Mouse (Mus musculus) gastrocnemius, adult 2 months (tissue): ENCODE data around the gene Rabep1. TPM values are rescaled to one million over a fixed set of nuclear protein-coding genes. Genes with fewer than 3 reads are reported as not detected.

ENCODE experiments used
- DNase-seq: peaks from one replicate; pipeline ENCODE4 v3.0.0; 2022
- H3K27ac ChIP-seq: fragments of 200-600 bp; 2 replicates; pipeline ENCODE4 v1.8.1; 2022; ENCODE audit warnings: mild to moderate bottlenecking
- H3K4me3 ChIP-seq: fragments of 200-600 bp; 2 replicates; pipeline ENCODE4 v1.8.1; 2022; ENCODE audit warnings: mild to moderate bottlenecking, moderate library complexity
- CTCF ChIP-seq: fragments of 200-600 bp; IDR thresholded peaks from 2 replicates; pipeline ENCODE4 v1.8.1; 2022; ENCODE audit warnings: antibody characterized with exemption, mild to moderate bottlenecking, moderate library complexity
- intact Hi-C: fragments of 180-260 bp; cut with DNase I; formaldehyde crosslinking; loops from one replicate; pipeline ENCODE4 v1.15.1; 2025
- total RNA-seq, 2 experiments: library from RNA; stranded (reverse); gene quantifications; 2 replicates each; pipeline ENCODE4 v1.2.3; 2021

The Rabep1 gene
- total RNA-seq, 2 experiments from 2014 or later: 37.2 to 37.8 TPM

DNA sequence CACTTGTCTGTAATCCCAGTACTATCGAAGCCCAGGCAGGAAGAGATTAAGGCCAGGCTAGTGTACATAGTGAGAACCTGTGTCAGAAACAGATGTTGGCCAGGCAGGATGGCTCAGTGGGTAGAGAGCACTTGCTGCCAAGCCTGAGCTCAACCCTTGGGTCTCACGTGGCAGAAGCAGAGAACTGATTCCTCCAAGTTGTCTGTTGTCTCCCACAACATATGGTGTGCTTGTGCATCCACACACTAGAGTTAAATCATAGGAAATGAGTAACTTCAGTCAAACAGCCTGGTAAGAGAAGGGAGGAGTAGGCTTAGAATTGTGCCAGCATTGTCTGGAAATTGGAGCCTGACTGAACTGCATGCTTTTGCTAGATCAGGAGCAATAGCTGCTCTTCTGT is 130.6 kb downstream of the Rabep1 start:
- Histone ChIP-seq H3K4me3 (no peak overlapping the region), H3K27ac (no peak overlapping the region)
- no peak for TF ChIP-seq CTCF
- no peak for DNase-seq
- intact Hi-C loops: no loop called here

DNA sequence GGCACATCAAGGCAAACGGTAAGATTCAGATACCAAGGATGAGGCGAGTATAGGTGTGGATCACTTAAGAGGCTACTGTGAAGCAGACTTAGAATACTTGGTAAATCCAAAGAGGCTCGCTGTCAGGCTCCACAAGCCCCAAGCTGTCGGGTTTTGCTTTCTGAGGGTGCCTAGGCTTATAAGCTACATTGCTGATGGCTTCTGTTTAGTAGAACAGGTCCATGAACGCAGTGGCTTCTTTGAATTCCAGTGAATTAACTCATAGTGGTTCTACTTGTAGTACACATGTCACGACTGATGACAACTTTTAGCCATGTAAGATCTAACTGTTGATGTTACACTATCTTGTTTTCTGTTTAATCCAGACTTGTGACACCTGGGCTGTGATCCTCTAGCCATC is 132.7 kb downstream of the Rabep1 start:
- TF ChIP-seq CTCF: no peak
- DNase-seq: no peak
- intact Hi-C loops: no loop called here
- Histone ChIP-seq H3K4me3 (no peak overlapping the region), H3K27ac (no peak overlapping the region)

DNA sequence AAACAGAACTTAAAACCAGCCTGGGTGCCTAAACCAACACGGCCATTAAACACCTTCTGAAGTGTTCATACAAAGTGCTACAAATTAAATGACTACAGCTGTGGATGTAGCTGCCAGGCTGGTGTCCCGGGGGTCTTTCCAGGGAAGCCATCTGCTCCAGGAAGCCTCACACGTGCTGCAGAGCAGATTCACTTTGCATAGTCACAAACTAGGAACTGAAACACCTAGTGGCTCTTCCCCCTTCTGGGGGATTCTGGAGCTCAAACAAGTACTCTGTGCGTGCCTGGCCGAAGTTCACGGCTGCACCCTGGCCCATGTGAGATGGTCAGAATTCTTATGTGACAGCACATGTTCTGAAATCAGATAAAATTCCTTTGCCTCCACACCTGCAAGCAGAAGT is 135.7 kb downstream of the Rabep1 start:
- no peak for TF ChIP-seq CTCF

DNA sequence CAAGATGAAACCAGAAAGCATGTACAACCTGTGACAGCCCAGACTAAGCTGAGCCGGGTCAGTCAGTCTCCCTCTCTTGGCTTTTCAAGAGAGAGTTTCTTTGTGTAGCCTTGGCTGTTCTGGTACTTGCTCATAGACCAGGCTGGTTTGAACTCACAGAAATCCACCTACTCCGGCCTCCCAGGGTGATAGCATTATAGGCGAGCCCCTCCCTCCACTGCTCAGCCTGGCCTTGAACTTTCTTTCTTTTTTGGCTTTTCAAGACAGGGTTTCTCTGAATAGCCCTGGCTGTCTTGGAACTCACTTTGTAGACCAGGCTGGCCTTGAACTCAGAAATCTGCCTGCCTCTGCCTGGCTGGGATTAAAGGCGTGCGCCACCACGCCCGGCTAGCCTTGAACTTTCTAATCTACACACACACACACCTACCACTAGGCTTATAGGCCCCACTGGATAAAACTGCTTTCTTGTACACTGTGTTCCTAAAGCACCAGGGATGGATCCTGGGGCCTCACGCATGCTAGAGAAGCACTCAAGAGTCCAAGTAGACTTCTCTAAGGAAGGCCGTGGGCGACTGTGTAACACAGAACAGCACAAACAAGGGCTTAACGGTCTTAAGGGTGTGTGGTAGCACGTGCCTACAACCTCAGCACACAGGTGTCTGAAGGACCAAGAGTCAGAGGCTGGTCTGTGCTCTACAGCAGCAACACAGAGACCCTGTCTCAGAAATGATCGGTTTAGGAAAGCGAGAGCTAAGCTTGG is 136.4 kb downstream of the Rabep1 start:
- H3K27ac ChIP-seq: no peak overlapping the region
- no peak for TF ChIP-seq CTCF
- no peak for DNase-seq
- H3K4me3 ChIP-seq: no peak overlapping the region
- intact Hi-C loops: no loop called here

More for the DNA sequence above, 135.7 kb downstream of the Rabep1 start:
- Histone ChIP-seq H3K4me3 (no peak overlapping the region), H3K27ac (no peak overlapping the region)
- no peak for DNase-seq
- intact Hi-C loops: no loop called here

DNA sequence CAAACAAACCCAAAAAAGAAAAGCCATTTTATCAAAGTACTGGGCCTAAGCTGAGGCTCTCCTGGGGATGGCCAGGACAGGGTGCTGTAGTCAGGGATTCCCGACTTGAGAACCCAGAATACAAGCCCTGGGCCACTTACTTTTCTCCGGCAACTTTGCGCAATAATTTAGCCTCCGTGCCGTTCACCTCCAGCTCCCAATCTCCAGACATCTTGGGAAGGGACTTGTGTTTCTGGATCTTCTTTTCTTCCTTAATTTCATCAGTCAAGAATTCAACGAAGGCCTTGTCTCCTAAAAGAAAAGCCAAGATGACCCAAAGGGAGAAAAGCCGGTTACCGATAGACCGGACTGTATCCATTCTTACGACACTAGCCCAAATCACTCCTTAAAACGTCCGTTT is 137.5 kb downstream of the Rabep1 start:
- TF ChIP-seq CTCF: no peak
- H3K27ac ChIP-seq: peak overlapping the region; percentile 96
- intact Hi-C loops: loop anchor here (1.0 kb wide), 1 partner anchor 37 kb away; the partner anchor contains the start of genes Derl2 and Mis12
- peak overlapping the region; percentile 86 for H3K4me3 ChIP-seq
- no peak for DNase-seq

DNA sequence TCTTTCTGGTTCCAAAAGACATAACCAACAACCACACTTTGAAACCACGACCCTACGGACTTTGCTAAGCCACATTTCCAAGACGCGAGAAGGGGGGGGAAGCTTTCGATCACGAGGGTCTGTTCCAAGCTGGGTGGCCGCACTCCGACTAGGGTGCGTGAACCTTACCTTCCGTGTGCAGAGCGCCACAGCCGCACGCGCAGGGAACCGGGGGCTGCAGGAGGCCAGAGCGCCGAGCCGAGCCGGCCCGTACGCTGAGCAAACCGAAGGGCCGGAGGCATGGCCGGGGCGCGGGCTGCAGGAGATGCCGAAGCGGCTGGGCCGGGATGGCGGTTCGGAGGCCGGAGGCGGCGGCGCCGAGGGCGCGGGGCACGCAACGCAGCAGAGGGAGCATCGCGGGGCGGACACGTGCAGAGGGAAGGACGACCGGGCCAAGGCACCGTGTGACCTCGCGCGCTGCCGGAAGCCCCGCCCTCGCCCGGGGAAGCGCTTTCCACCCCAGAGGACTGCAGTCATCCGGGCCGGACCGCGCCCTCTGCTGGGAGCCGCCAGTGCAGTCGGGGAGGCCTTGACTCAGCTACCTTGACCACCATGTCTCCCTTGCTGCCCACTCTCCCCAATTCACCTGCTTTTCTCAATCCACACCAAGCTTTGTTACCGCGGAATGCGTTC is 138.1 kb downstream of the Rabep1 start, which contains the start of gene C1qbp:
Gene C1qbp, minus strand, starts transcription at position 470 of the 672 bp plus-strand sequence.
- peak within 1 kb of the TSS; percentile 86 for H3K4me3 ChIP-seq
- no peak; the same call in 1 of the 2 replicates for TF ChIP-seq CTCF
- intact Hi-C loops: loop anchor here (1.0 kb wide), 2 partner anchors 22 to 37 kb away; partner anchors contain the start of genes Derl2, Dhx33 and Mis12
- DNase-seq: peak; percentile 98
- peak within 1 kb of the TSS; percentile 96 for H3K27ac ChIP-seq

Other genes with a start within 250 kb of the Rabep1 start
- gene 4930544D05Rik, start 228.9 kb upstream of the Rabep1 start, total RNA-seq: not detected
- gene Chrne, start 225.6 kb upstream of the Rabep1 start, total RNA-seq: 10 to 100 TPM; 11.0 to 18.4 TPM
- gene Gp1ba, start 205.7 kb upstream of the Rabep1 start, total RNA-seq: not detected
- 10 to 100 TPM; 35.0 to 38.4 TPM for gene Rnf167, start 197.5 kb upstream of the Rabep1 start, total RNA-seq
- 100 to 1,000 TPM; 264 to 408 TPM for gene Slc25a11, start 197.3 kb upstream of the Rabep1 start, total RNA-seq
- gene Pfn1, start 190.1 kb upstream of the Rabep1 start, total RNA-seq: 100 to 1,000 TPM; 252 to 257 TPM
- gene Eno3, start 187.6 kb upstream of the Rabep1 start, total RNA-seq: 1,000 to 10,000 TPM; 7,153 to 7,488 TPM
- 10 to 100 TPM; 86.3 to 86.4 TPM for gene Spag7, start 175.4 kb upstream of the Rabep1 start, total RNA-seq
- gene Camta2, start 156.7 kb upstream of the Rabep1 start, total RNA-seq: 10 to 100 TPM; 39.6 to 44.9 TPM
- 1 to 10 TPM; 3.8 to 5.7 TPM for gene Inca1, start 144.6 kb upstream of the Rabep1 start, total RNA-seq
- gene Kif1c, start 144.2 kb upstream of the Rabep1 start, total RNA-seq: 100 to 1,000 TPM; 579 to 631 TPM
- gene Zfp3, start 80.6 kb upstream of the Rabep1 start, total RNA-seq: 10 to 100 TPM; 10.7 to 10.8 TPM
- gene Scimp, start 32.2 kb upstream of the Rabep1 start, total RNA-seq: not detected
- 10 to 100 TPM; 30.4 to 34.9 TPM for gene Nup88, start 125.2 kb downstream of the Rabep1 start, total RNA-seq
- 10 to 100 TPM; 12.2 to 13.9 TPM for gene Rpain, start 125.4 kb downstream of the Rabep1 start, total RNA-seq
- 100 to 1,000 TPM; 102 to 146 TPM for gene C1qbp, start 138.2 kb downstream of the Rabep1 start, total RNA-seq
- gene Dhx33, start 159.7 kb downstream of the Rabep1 start, total RNA-seq: 10 to 100 TPM in 1 of 2 experiments, 1 to 10 TPM in 1; 8.4 to 10.3 TPM
- gene Mis12, start 174.8 kb downstream of the Rabep1 start, total RNA-seq: 1 to 10 TPM; 3.1 to 5.0 TPM
- 10 to 100 TPM; 14.8 TPM for gene Derl2, start 175.1 kb downstream of the Rabep1 start, total RNA-seq
- under 1 TPM in 1 of 2 experiments, not detected in 1; 0.36 TPM for gene 6330403K07Rik, start 188.7 kb downstream of the Rabep1 start, total RNA-seq